In the genomic region with DNA sequence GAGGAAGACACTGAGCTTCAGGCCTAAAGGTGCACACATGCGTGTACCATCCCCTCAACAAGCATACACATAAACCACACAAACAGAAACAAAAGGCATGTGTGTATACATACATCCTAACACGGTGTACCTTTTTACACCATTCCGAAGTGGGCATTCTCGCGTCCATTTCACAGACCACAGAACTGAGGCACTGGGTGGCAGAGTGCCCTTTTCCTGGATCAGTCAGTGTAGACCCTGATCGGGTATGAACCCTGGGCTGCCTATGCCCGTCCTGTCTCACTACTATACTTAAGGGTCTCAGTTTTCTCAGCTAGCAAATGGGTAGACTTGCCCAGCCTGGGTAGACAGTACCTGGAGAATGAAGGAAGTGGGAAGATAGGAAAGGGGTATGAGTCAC, we compare ENCODE assay signal across 20 mouse cellular contexts. TPM values are rescaled to one million over a fixed set of nuclear protein-coding genes. Genes with fewer than 3 reads are reported as not detected.
DNase-seq lines count a peak whose midpoint lies in the region; ATAC-seq and TF ChIP-seq lines count a peak whose summit lies in the region.
"Had no signal": no experiment of that assay in that cellular context is flagged by ENCODE, and none has a peak within 500 bp of the region (broad histone marks: within the 10 kb centered on the region; RNA-seq: fewer than 3 reads in every experiment).

No protein-coding gene starts in this region.

- H3K4me2 ChIP-seq in kidney, embryonic 16.5 days (replicated peaks; ENCODE audit: low read depth, low read length): no peak overlapping the region
- H3K4me2 ChIP-seq in embryonic facial prominence, embryonic 15.5 days (replicated peaks): peak overlapping the region; percentile 24; the same call in 1 of the 2 replicates
- H3K4me2 ChIP-seq in limb, embryonic 14.5 days (replicated peaks; ENCODE audit: low read depth, low read length, severe bottlenecking): 0 out of 2 replicates have a peak overlapping the region, but pooled peaks have one; percentile 30
- H3K4me2 ChIP-seq: heart, embryonic 11.5 days; neural tube, embryonic 12.5 days had no signal

- peaks cover 48% of the 10 kb centered on the region for H3K4me1 ChIP-seq in kidney, embryonic 16.5 days (ENCODE audit: insufficient read depth, low read length)
- H3K4me1 ChIP-seq in embryonic facial prominence, embryonic 15.5 days: peaks cover 41% of the 10 kb centered on the region
- H3K4me1 ChIP-seq in limb, embryonic 14.5 days (ENCODE audit: control insufficient read depth, insufficient read depth, low read length): peaks cover 31% of the 10 kb centered on the region
- H3K4me1 ChIP-seq: neural tube, embryonic 12.5 days had no signal

- H3K4me3 ChIP-seq in kidney, embryonic 16.5 days (ENCODE audit: low read length): no peak overlapping the region
- no peak overlapping the region for H3K4me3 ChIP-seq in embryonic facial prominence, embryonic 15.5 days (replicated peaks)
- H3K4me3 ChIP-seq in limb, embryonic 14.5 days (replicated peaks; ENCODE audit: low read length): no peak overlapping the region
- H3K4me3 ChIP-seq: gastrocnemius, adult 2 months; megakaryocyte, embryonic 14.5 days; neural tube, embryonic 12.5 days had no signal

- peak overlapping the region; percentile 96 for H3K27ac ChIP-seq in kidney, embryonic 16.5 days (ENCODE audit: low read length)
- H3K27ac ChIP-seq in embryonic facial prominence, embryonic 15.5 days (replicated peaks): peak overlapping the region; percentile 93
- peak overlapping the region; percentile 88 for H3K27ac ChIP-seq in limb, embryonic 14.5 days (replicated peaks; ENCODE audit: low read depth, low read length)
- H3K27ac ChIP-seq: hindbrain, postnatal 0 days; neural tube, embryonic 12.5 days had no signal

- H3K9ac ChIP-seq in kidney, embryonic 16.5 days (replicated peaks; ENCODE audit: low read length): peak overlapping the region; percentile 14; the same call in 1 of the 2 replicates
- no peak overlapping the region for H3K9ac ChIP-seq in embryonic facial prominence, embryonic 15.5 days
- H3K9ac ChIP-seq in limb, embryonic 14.5 days (ENCODE audit: low read depth, low read length, severe bottlenecking): no peak overlapping the region; the same call in 1 of the 2 replicates
- H3K9ac ChIP-seq: forebrain, postnatal 0 days; neural tube, embryonic 12.5 days had no signal

- no peaks in the 10 kb centered on the region for H3K27me3 ChIP-seq in kidney, embryonic 16.5 days (ENCODE audit: insufficient read depth, low read length)
- H3K27me3 ChIP-seq in embryonic facial prominence, embryonic 15.5 days: no peaks in the 10 kb centered on the region
- no peaks in the 10 kb centered on the region for H3K27me3 ChIP-seq in limb, embryonic 14.5 days (ENCODE audit: control insufficient read depth, insufficient read depth, low read length)
- H3K27me3 ChIP-seq: CH12.LX; neural tube, embryonic 12.5 days had no signal

- DNase-seq in heart, adult 11 months: peak; percentile 91
- DNase-seq in heart, postnatal 36 days: no peak
- no peak for DNase-seq in kidney, adult 9 months
- no peak for DNase-seq in limb, embryonic 14.5 days (ENCODE audit: low spot score)
- no peak for DNase-seq in urinary bladder, postnatal 10 days (ENCODE audit: low spot score)
- no peak for DNase-seq in retina, embryonic 14.5 days (ENCODE audit: low spot score)
- DNase-seq: adrenal gland, postnatal 25 days; cerebellum, postnatal 10 days; embryo, embryonic 11 days; forebrain, postnatal 0 days; gastrocnemius, adult 2 months had no signal

- peaks cover 9% of the 10 kb centered on the region for H3K9me3 ChIP-seq in kidney, embryonic 16.5 days (ENCODE audit: low read length)
- 0 out of 2 replicates have a peak, but pooled peaks cover 2% of the 10 kb centered on the region for H3K9me3 ChIP-seq in embryonic facial prominence, embryonic 15.5 days (replicated peaks)
- peaks cover 6% of the 10 kb centered on the region for H3K9me3 ChIP-seq in limb, embryonic 14.5 days (ENCODE audit: control insufficient read depth, low read length)

- ATAC-seq in kidney, embryonic 16.5 days (ENCODE audit: low FRiP score, low TSS enrichment): no peak
- no peak for ATAC-seq in embryonic facial prominence, embryonic 15.5 days (ENCODE audit: insufficient number of reproducible peaks, low FRiP score, low TSS enrichment, low read depth)
- ATAC-seq in limb, embryonic 14.5 days (ENCODE audit: low FRiP score, low read depth): no peak
- ATAC-seq: activated CD4-positive, CD25-positive, alpha-beta regulatory T cell, adult 4 months; forebrain, postnatal 0 days; hindbrain, postnatal 0 days; midbrain, embryonic 16.5 days had no signal

- TF ChIP-seq POLR2A in limb, embryonic 14.5 days (IDR thresholded peaks at IDR 0.05; ENCODE audit: borderline replicate concordance, extremely low read depth, insufficient read depth, insufficient read length): no peak

- 94% methylated on average over 7 of the region's 7 CpGs for WGBS in kidney, embryonic 16.5 days
- WGBS in embryonic facial prominence, embryonic 15.5 days: 92% methylated on average over 7 of the region's 7 CpGs
- 97% methylated on average over 7 of the region's 7 CpGs for WGBS in limb, embryonic 14.5 days

- peaks cover 13% of the 10 kb centered on the region for H3K36me3 ChIP-seq in kidney, embryonic 16.5 days (ENCODE audit: insufficient read depth, low read length)
- peaks cover 10% of the 10 kb centered on the region; the same call in 1 of the 2 replicates for H3K36me3 ChIP-seq in embryonic facial prominence, embryonic 15.5 days
- peaks cover 12% of the 10 kb centered on the region for H3K36me3 ChIP-seq in limb, embryonic 14.5 days (ENCODE audit: control insufficient read depth, insufficient read depth, low read length)

- intact Hi-C loops in heart, postnatal 36 days (cut with DNase I): no loop called here

RNA-seq across cellular contexts. Expression of a gene that starts 24.3 kb away (rescaled TPM):
- 1 to 10 TPM; 2.5 to 3.4 TPM for total RNA-seq in heart, postnatal 36 days (2021)
- 66.5 and 66.9 TPM in 2 replicates for polyA plus RNA-seq in kidney, embryonic 16.5 days (2015; fragmentation: Nextera tagmentation; extraction: Ambion mirVana)
- 92.6 and 92.9 TPM in 2 replicates for polyA plus RNA-seq in embryonic facial prominence, embryonic 15.5 days (2015; fragmentation: Nextera tagmentation; extraction: Ambion mirVana)
- polyA plus RNA-seq in limb, embryonic 14.5 days (2012; rRNA removed): 48.6 and 61.4 TPM in 2 replicates
- polyA plus RNA-seq in limb, embryonic 14.5 days (2014; fragmentation: Nextera tagmentation; extraction: Ambion mirVana): 53.9 and 66.4 TPM in 2 replicates
- polyA plus RNA-seq: activated CD4-positive, CD25-positive, alpha-beta regulatory T cell, adult 4 months had no signal
